Mouse (Mus musculus) heart, postnatal 14 days (tissue): Measurements from ENCODE around the gene Wfikkn1. TPM values are rescaled to one million over a fixed set of nuclear protein-coding genes. Genes with fewer than 3 reads are reported as not detected.
"Not testable (repeated sequence)": the region's sequence is repeated elsewhere in the genome, so short reads cannot be mapped to it uniquely, and the experiment has no call there.

Experiments
- DNase-seq, 2 experiments: peaks; one replicate each; pipeline ENCODE4 v3.0.0; 2021 to 2022
- intact Hi-C: fragments of 180-260 bp; cut with DNase I; formaldehyde crosslinking; loops from one replicate; pipeline ENCODE4 v1.15.1; 2025
- total RNA-seq, 2 experiments: library from RNA; stranded (reverse); gene quantifications; 2 replicates each; pipeline ENCODE4 v1.2.3; 2021

Gene Wfikkn1
- total RNA-seq, 2 experiments from 2014 or later: 0.91 to 1.00 TPM

DNA sequence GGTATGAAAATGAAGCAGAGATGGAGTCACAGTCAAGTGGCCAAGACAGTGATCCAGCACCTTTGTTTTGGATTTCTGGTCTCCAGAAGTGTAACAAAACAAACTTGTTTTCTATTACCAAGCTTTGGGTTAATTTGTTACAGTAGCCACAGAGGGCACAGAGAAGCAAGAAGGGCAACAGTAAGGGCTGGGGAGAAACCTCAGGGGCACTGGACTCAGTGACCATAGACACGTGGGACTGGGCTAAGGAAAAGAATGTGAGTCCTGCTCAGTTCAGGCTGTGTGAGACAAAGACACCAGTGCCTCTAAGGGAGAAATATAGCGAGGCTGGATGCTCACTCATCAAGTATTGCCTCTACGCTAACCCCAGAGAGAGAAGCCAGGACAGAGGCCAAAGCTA, 8.0 kb downstream of the Wfikkn1 start:
- intact Hi-C loops: no loop called here
- DNase-seq: no peak

DNA sequence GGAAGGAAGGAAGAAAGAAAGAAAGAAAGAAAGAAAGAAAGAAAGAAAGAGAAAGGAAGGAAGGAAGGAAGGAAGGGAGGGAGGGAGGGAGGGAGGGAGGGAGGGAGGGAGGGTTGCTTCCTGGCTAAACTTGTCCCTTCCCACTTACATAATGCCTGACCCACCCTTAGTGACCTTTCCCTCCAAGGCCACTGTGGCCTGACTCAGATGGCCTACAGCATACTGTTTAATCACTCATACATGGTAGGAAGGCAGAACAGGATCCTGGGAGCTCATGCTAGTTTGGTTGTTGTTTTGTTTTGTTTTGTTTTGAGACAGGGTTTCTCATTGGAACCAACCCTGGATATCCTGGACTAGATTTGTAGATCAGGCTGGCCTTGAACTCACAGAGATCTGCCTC, 9.1 kb downstream of the Wfikkn1 start:
- DNase-seq, intact Hi-C loops: not testable (repeated sequence)

DNA sequence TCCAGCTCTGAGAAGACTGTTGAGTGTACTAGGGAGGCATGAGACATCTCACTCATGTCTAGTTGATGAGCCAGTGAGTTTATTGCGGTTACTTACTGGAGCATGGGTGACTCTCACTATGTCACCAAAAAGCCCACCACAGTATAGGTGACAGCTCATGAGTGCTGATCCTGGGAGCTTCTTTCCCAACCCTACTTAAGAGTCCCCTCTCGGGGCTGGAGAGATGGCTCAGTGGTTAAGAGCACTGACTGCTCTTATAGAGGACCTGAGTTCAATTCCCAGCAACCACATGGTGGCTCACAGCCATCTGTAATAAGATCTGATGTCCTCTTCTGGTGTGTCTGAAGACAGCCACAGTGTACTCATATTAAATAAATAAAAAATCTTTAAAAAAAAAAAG, 10.7 kb downstream of the Wfikkn1 start:
- intact Hi-C loops: loop anchor here (5.0 kb wide), 1 partner anchor 98 kb away; the partner anchor contains the start of gene Narfl
- no peak for DNase-seq

DNA sequence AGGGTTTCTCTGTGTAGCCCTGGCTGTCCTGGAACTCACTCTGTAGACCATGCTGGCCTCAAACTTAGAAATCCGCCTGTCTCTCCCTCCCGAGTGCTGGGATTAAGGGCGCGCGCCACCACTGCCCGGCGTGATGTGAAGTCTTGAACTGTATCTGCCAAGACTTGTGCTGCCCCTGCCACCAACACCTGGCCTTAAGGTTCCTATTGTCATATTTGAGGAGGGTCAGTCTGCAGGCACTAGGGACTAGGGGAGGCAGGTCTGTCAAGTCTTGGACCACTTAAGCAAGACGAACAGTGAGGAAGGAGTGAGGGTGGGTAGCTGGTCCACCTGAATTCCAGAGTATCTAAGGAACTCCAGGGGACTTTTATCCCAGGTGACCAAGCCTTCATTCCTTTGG, 11.2 kb downstream of the Wfikkn1 start:
- no peak for DNase-seq
- intact Hi-C loops: loop anchor here (5.0 kb wide), 1 partner anchor 97 kb away; the partner anchor contains the start of gene Narfl

GRCm38 (mm10) chr17:25868601-25869191, 12.0 kb downstream of the Wfikkn1 start, which contains the start of gene Mcrip2:
TSS of gene Mcrip2 (minus strand) at chr17:25868764.
- intact Hi-C loops: loop anchor here (5.0 kb wide), 1 partner anchor 96 kb away; the partner anchor contains the start of gene Narfl
- DNase-seq: peak; percentile 83 to 86

DNA sequence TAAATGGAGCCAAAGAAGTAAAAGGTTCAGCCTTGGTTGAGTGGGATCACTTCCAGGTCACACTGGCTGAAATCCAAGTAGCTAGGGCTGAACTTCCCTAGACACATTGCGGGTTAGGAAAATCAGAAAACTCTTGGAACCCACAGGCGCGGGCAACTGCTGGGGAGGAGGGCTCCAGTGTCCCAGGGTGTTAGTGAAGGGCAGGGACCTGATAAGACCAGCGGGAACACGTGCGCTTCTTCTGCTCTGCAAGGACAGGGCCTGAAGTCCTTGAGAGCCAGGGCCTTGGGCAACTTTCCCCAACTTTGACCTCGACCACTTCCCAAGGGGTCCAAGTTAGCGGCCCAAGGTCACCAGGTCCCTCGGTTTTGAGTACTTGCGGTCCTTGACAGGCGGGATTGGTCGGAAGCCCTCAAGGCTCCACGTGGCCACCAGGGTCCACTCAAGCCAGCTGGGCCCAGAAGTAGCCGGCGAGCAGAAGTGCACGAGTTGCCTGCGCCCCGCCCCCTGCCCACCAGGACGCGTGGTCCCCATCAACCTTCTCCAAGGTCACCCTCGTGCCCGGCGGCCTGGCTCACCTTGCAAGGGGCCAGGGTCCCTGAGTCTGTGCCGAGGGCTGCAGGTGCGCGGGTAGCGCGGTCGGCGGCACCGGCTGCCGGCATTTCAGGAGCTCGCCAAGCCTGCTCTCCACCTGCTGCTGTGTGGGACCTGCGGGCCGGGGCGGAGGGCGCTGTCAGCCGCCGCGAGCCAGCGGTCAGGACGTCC, 12.6 kb downstream of the Wfikkn1 start:
- intact Hi-C loops: loop anchor here (2.0 to 5.0 kb wide), 2 partner anchors 23 to 96 kb away; partner anchors contain the start of genes Narfl and Rhot2
- peak; percentile 55 to 73 for DNase-seq

GRCm38 (mm10) chr17:25867509-25867835, 13.2 kb downstream of the Wfikkn1 start:
- intact Hi-C loops: loop anchor here (2.0 to 5.0 kb wide), 2 partner anchors 23 to 95 kb away; partner anchors contain the start of genes Narfl and Rhot2
- DNase-seq: no peak

DNA sequence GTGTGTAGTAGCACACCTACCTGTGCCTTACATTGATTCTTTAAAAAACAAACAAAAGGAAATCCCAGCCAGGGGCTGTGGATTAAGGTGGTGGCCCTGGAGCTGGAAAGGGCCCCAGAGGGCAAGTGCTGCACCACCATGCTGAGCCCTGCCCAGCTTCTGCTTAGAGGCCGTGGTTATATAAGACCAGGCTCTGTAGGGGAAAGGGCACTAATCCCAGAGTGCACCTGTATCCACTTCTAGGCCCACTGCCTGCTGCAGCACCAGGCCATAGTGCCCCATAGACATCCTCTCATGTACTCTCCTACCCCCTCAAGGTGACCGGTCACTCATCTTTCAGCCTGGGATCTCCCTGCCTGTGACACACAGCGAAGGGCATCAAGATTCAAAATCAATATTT, 14.5 kb downstream of the Wfikkn1 start:
- intact Hi-C loops: loop anchor here (2.0 to 5.0 kb wide), 2 partner anchors 21 to 94 kb away; partner anchors contain the start of genes Narfl and Rhot2
- no peak for DNase-seq

- intact Hi-C loops: loop anchor here (5.0 kb wide), 1 partner anchor 93 kb away; the partner anchor contains the start of gene Narfl
- DNase-seq: no peak
These were observed 15.4 kb downstream of the Wfikkn1 start for GRCm38 (mm10) chr17:25865288-25865687.

DNA sequence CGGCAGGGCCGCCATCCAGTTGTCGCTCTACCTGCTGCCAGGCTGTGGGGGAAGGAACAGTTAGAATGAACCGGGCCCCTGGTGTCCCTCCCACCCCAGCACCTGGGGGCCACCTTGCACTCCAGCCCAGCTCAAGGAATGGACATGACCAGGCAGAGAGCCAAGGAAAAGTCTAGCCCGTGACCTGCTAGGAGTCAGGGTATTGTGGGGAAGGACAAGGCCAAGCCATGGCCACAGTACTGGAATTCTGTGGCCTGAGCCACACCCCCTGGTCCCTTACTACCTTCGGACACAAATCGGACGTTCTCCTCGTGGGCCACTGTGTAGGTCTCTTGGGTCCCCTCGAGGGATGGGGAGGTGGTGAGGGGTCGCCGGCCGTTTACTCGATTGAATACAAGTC, 16.3 kb downstream of the Wfikkn1 start:
- DNase-seq: no peak
- intact Hi-C loops: no loop called here

- intact Hi-C loops: no loop called here
- no peak for DNase-seq
These were observed 17.0 kb downstream of the Wfikkn1 start for GRCm38 (mm10) chr17:25863681-25864080.

DNA sequence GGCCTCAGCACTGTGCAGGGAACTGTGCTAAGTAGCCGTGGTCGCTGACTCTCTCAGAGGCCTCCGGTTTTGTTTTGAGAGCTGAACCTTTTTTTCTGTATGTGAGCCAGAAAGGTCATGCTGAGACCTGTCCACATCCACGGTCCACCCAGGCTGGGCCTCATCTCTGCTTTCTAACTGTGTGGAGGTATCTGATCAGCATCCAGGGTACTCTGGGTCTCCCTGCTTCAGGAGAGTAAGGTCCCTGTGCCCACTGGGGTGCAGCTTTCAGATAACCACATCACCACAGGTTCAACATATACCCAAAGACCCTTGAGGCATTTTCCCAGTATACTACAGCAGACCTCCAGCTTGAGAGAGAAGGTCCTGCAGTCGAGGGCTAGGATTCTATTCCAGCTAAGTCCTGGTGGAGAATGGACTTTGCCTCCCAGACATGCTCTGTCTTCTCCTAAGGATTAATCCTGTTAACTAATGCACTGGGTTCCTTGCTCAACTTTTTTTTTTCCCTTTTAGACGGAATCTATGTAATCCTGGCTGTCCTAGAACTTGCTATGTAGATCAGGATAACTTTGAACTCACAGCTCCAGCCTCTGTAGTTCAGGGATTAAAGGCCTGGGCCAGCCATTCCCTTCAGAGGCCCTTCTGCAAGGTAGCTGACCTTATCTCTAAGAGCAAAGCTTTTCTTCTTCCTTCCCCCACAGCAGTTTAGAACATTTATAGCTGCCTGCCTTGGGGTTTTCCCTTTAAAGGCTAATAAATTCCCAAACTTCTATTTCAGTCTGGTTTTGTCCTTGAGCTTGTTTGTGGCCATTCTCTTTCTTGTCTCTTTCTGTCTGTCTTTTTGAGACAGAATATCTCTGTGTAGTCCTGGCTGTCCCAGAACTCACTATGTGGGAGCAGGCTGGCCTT, 18.7 kb downstream of the Wfikkn1 start:
- intact Hi-C loops: no loop called here
- DNase-seq: no peak

DNA sequence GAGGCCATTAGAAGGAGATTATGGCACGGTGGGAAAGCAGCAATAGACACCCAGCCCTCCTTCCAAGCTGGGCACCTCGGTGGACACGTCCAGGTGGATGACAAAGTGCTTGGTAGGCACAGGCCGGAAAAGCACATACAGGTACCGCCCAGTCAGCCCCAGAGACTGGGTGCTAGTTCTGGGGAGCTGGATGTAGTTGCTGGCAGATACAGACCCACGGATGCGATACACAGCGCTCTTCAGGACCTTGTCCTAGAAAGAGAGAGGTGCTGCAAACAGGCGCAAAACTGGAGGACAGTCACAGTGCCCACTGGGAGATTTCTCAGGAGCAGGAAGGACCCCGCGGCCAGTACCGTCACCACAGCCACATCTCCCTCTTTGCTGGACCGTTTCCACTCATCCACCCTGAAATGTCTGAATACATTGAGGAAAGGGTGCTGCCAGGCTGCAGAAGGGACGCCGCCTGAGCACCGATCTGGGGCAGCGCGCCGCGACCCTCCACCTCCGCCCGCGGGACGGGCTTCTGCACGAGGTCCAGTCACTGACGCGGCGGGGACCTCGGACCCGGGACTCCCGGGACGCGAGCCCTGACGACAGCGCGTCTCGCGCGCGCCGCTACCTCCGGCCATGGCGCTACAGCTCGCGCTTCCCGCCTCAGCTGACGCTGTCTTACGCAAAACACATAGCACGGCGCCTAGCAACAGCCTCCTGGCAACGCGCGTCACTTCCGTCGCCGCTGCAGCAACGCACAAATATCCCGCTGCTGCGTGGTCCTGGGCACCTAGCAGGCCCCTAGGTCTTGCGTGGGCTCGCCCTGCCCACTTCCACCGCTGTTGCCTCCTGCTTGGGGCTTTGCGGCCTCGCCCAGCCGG, 19.6 kb downstream of the Wfikkn1 start, which contains the start of gene Wdr90:
Gene Wdr90 (minus strand): TSS at position 670 of the 872 bp plus-strand sequence.
- peak; percentile 89 to 92 for DNase-seq
- intact Hi-C loops: no loop called here

GRCm38 (mm10) chr17:25860229-25860628, 20.4 kb downstream of the Wfikkn1 start:
- DNase-seq: no peak
- intact Hi-C loops: no loop called here

DNA sequence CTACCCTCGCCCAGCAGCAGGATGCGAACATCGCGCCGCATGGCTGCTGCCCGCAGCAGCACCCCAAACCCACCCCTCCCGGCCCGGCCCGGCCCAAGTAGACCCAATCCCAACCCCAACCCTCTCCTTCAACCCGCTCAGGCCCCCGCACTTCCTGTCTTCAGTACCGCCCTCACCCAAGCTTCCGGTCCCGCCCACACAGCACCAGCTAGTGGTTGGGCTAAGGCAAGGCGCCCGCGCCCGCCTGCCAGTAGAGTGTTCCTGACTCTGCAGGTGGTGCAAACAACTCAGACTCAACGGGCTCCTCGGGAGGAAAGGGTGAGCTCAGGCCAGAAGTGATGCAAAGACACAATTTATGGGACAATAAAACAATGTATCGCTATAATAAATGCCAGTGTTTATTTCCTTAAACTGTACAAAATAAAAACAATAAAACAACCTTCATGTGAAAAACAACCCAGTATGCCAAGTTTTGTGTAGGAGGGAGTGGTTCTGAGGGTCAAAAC, 36.2 kb downstream of the Wfikkn1 start, which contains the start of gene Rhot2:
Gene Rhot2 (minus strand): TSS at position 456 of the 506 bp plus-strand sequence.
- intact Hi-C loops: loop anchor here (2.0 kb wide), 1 partner anchor 22 kb away; no protein-coding TSS in a partner anchor
- DNase-seq: peak; percentile 92 to 96

- DNase-seq: no peak
- intact Hi-C loops: loop anchor here (2.0 kb wide), 1 partner anchor 23 kb away; no protein-coding TSS in a partner anchor
These were observed 36.8 kb downstream of the Wfikkn1 start for GRCm38 (mm10) chr17:25843636-25844395.

DNA sequence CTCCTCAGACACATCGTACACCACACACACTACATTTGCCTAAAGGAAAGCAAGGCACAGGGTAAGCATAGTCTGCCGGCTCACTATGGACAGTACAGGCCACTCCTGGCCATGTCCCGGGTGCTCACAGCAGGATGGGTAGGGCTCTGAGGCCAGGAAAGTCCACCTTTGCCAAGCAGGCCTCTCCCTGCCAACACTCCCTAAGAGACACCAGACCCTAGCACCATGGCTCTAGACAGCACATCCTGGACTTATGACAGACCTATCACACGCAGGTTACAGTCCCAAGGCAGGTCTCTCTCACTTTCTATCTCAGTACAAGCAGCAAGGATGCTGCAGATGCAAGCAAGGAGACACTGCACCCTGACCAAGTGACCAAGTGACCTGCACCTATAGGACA, 37.5 kb downstream of the Wfikkn1 start:
- no peak for DNase-seq
- intact Hi-C loops: no loop called here

DNA sequence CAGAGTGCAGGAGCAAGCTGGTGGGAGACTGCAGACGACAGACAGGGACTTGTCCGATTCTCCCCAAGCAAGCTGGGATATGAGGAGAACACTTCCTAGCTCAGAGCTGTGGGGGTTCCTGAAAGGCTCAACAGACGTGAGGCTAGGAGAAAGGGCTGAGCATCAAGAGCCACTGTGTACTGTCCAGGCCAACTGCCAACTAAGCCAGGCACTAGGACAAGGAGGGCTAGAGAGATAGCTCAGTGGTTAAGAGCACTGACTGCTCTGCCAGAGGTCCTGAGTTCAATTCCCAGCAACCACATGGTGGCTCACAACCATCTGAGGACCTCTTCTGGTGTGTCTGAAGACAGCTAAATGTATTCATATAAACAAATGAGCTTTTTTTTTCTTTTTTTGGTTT, 38.1 kb downstream of the Wfikkn1 start:
- intact Hi-C loops: no loop called here
- no peak for DNase-seq
